Mouse (Mus musculus): ENCODE data around the gene Exoc1. TPM values are rescaled to one million over a fixed set of nuclear protein-coding genes. Genes with fewer than 3 reads are reported as not detected.

Gene Exoc1
- 10 to 100 TPM; 14.4 to 21.5 TPM for total RNA-seq (2021)
- long read RNA-seq, experiment 1, transcript Exoc1-201 (18 exons, 3,272 nt): major isoform, 12 of 22 reads
- long read RNA-seq, experiment 1, partial matches to known transcripts: 1 of 22 reads
- long read RNA-seq, experiment 1, other reads (novel, unspliced or antisense): 9 of 22 reads
- long read RNA-seq, experiment 2, transcript Exoc1-201 (18 exons, 3,272 nt): major isoform, 6 of 13 reads
- long read RNA-seq, experiment 2, partial matches to known transcripts: 0 of 13 reads
- long read RNA-seq, experiment 2, other reads (novel, unspliced or antisense): 5 of 13 reads

DNA sequence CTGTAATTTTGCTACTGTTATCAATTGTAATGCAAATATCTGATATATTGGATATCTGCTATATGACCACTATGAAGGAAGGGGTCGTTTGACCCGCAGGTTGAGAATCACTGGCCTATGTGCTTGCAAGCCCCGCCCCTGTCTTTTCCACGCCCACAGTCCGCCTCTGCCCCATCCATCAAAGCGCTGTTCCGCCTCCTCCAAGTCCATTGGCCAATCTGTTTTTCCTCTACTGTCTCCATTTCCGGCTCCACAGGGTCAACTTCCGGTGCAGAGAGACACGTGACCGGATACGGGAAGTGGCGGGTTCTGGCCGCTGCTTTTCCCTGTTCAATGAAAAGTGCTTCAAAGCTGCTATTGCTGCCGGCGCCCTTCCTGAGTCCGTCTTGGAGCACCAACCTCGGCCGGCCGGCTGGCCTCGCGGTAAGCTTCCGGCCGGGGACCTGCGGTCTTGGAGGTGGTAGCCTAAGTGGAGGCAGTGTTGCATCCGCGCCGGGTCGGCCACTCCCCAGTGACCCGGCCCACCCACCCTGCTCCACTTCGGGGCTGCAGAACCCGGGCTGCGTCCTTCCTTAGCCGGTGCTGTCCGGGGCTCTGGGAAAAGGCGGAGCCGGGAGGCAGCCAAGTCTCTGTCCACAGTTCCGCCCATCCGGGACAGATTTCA, at the start of gene Exoc1:
Exoc1 (plus strand) TSS at position 272 of the 664 bp plus-strand sequence.
- peak; percentile 90 for DNase-seq

DNA sequence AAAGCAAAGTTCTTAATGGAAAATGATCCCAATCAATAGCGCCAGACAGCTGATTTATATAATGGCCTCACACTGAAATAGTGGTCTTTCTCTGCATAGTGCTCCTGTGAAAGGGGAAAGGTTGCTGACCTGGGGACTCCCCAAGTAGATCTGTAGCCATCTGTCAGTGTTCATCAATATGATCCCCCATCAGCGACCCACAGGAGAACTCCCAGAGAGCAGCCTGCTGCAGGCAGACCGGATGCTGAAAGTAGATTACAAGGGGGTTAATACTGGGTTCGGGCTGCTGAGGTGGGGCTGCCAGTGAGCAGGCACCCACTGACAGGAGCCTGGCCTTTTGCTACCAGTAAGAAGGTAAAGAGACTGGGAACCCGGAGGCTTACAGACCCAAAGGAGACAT, 45.3 kb upstream of the Exoc1 start, which contains the start of gene Gm7271:
Gm7271 (plus strand) TSS at position 230 of the 400 bp plus-strand sequence.
- no peak for DNase-seq

- DNase-seq: no peak
Observed at GRCm38 (mm10) chr5:76495126-76495525, 34.0 kb upstream of the Exoc1 start.

DNA sequence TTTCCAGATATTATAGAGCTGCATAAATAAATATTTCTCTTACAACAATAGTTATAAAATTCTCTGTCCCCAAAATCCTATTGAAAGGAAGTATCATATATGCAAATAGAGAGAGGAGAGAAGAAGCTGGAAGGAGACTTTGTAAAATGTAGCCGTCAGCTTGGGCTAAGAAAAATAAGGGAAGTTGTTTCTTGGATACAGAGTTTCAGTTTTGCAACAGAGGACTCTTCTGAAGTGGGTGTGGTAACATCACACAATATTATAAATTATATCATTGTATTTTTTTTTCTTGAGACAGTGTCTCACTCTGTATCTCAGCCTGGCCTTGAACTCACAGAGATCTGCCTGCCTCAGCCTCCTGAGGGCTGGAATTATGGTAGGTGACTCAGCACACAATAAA, 6.7 kb upstream of the Exoc1 start:
- no peak for DNase-seq

DNA sequence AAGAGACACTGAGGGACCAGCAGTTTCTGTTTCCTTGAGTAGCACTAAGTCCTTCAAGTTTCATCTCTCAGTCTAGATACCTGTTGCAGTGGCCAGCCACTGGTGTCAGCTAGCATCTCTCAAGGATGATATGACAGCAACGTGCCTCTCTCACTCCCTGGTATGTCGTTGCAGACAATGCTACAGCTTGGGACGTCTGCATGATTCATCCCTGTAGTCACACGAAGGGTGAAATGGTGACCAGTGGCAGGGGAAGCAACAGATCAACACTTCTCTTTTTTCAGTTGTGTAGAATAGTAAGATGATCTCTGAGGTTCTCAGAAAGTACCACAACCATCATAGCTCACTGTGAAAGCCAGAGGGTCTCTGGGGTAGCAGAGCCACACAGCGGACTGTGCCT, 4.5 kb upstream of the Exoc1 start:
- no peak for DNase-seq

GRCm38 (mm10) chr5:76525066-76525465, 4.0 kb upstream of the Exoc1 start:
- no peak for DNase-seq

GRCm38 (mm10) chr5:76525829-76526228, 3.3 kb upstream of the Exoc1 start:
- DNase-seq: no peak

- DNase-seq: no peak
Observed at GRCm38 (mm10) chr5:76529704-76530066, 574 bp downstream of the Exoc1 start.

GRCm38 (mm10) chr5:76533186-76533585, 4.1 kb downstream of the Exoc1 start:
- DNase-seq: peak; percentile 14

DNA sequence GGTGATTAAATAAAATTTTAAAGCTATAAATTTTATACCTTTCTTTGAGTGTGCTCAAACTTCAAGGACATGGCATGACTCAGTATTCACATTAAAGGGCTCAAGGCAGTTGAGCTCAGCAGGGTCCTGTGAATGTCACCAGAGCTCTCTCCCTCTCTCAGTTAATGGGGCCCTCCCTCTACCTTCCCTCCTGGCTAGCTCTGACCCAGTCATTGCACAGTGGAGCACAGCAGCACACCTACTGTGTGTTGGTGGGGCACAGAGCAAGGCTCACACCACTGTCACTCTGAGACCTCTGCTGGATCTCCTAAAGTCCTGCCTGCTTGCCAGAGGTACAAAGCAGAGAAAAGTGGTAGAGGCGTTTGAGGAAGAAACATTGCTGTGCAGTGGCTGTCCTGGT, 7.1 kb downstream of the Exoc1 start:
- DNase-seq: no peak

DNA sequence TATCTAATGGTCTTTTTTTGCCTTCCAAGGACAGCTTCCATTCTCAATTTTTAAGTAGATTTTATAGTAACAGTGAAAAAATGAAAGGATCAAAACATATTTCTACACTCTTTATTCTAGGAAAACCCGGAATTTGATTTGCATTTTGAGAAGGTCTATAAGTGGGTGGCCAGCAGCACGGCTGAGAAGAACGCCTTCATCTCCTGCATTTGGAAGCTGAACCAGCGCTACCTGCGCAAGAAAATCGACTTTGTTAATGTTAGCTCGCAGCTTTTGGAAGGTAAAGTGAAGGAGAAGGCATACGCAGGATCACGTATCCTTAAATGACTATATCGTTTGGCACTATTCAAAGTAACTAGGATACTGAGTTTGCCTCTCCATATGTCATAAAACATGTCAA, 8.5 kb downstream of the Exoc1 start:
- no peak for DNase-seq

DNA sequence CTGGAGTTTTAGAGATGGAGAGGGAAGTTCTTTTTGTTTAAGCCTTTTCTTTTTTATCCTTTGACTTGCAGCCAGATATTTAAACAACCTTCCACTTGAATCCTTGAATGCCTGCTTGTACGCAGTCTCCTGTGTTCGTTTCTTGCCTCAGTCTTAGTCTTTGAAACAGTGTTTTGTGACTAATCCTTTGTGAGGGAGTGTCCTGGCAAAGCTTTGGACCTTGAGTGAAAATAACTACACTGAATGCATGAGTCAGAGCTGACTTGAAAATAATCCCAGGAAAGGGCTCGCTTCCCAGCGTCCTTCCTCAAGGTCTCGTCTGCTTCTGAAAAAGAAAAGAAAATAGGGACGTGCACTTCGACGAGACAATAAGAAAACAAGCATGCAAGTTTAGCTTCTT, 11.1 kb downstream of the Exoc1 start:
- DNase-seq: no peak

DNA sequence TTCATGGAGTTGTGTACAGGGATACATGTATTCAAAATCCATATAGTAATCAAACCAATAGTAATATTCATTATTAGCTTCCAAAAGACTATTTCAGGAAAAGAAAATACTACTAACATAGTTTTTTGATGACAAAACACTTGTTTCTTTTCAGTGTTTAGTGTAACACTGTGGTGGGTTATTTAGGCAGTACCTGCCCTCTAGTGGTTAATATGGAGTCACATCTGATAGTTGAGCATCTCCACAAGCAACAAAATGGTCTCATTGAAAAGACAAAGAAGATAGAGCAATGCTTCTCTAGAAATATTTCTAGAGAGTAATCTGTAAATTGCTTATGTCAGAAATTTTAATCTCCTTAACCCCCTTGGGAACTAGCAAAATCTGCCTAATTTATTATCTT, 11.7 kb downstream of the Exoc1 start:
- DNase-seq: no peak

DNA sequence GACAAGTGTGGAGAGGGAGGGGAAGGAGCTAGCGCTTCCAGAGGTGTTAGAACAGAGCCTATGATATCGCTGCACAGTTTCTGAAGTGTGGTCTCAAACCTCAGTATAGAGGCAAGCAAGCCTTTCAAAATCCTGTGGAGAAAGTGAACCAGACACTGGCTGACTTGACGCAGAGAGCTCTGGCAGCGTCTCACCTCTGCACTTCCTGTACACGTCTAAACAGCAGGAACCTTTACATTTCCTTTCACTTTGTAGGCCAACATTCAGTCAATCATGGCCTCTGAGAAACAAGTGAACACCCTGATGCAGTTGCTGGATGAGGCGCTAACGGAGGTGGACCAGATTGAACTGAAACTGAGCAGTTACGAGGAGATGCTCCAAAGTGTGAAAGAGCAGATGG, 14.1 kb downstream of the Exoc1 start:
- no peak for DNase-seq

GRCm38 (mm10) chr5:76550426-76550825, 21.3 kb downstream of the Exoc1 start:
- DNase-seq: no peak

DNA sequence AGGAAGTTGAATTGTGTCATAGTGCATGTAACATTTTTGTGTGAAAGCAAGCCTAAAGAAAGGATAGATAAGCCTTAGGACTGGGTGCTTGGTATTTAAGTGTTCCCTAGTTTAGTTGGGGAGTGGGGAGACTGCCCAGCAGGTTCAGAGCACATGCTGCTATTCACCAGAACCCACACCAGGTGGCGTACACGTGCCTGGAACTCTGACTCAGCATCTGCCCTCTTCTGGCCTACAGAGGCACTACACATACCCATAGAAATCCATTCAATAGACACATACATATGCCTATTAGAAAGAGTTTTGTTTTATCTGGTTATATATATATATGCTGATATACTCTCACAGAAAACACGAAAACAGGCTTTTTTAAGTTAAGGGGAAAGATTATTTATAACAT, 36.2 kb downstream of the Exoc1 start:
- peak; percentile 57 for DNase-seq

GRCm38 (mm10) chr5:76574251-76574650, 45.1 kb downstream of the Exoc1 start:
- no peak for DNase-seq

DNA sequence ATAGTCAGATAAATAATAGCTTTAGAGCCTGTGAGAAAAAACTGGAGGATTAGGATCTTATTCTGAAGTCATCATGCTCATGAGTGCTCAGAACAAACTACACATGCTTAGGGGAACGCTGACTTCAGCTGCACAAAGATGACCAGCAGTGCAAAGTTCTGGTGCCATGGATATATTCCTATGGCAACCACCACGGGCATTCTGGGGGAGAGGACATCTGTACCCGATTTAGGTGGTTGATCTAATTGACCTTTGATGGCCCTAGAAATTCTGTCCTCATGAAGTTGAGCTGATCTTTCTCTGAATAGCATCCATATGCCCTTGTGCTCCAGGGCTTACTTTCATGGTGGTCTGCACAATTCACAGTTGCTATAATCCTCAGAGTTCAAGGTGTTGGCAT, 47.9 kb downstream of the Exoc1 start:
- DNase-seq: no peak

DNA sequence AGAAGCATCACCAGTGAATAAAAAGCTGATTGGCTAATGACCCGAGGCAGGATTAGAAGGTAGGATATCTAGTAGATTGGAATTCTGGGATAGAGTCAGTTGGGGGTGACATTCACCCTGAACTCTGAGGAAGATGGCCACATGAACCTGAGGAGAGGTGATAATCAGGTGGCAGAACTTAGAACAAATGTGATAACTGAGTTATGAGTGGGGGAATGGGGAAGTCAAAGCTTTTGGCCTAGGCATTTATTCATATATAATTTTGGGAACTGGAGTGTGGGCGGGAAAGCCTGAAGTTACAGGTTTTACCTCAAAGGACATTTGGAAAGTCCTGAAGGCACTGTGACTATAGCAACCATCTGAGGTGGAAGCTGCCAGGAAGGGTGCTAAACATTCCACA, 56.3 kb downstream of the Exoc1 start:
- DNase-seq: no peak

DNA sequence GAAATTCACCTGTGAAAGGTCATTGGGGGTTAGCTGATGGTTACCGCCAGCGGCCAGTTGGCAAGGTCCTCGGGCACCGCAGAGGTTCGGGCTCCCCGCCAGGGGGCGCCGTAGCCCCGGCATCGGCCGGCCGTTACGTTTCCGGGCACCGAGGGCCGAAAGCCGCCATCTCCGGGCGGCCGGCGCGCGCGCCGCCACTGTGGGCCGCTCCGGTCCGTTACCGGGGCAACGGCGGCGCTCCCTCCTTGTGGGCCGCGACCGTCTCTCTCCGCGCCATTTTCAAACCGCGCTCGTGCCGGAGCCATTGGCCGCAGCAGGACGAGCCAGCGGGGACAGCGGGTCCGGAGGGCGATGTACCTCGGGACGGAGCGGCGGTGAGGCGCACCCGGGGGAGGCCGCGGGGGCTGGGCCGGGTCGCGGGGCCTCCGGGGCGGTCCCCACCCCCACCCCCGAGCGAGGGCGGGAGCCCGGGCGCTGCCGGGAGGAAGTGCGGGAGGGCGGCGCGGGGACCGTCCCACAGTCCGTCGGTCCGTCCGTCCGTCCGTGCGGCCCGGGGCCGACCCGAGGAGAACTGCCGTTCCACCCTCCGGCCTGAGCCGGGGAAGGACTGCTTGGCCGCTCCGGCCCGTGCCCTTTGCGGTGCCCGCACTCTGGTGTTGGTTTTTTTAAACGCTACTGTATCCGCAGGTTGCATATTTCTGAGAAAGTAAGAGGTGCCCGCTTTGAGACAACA, 59.6 kb downstream of the Exoc1 start, which contains the start of gene Cep135:
Cep135 (plus strand) TSS at position 148 of the 733 bp plus-strand sequence.
- DNase-seq: peak; percentile 97

GRCm38 (mm10) chr5:76589311-76589710, 60.2 kb downstream of the Exoc1 start:
- DNase-seq: no peak

- DNase-seq: no peak
Observed at GRCm38 (mm10) chr5:76590009-76590408, 60.9 kb downstream of the Exoc1 start.

DNA sequence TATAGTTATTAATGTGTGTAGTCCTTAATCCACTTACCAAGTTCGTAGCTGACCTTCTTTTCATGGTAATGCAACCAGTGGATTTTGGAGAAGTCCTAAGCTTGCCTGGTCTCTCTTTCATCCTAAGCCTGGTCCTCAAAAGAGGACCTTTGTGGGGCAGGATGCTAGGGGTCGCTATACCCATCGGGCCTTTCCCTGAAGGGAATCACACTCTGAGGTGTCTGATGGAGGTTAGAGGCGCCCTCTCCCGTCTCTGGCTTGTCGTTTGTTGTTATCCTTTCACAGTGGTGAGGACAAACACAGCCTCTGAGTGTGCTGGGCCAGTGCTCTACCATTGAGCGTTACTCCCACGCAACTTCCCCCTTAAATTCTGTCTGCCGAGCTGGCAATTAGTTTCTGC, 62.8 kb downstream of the Exoc1 start:
- no peak for DNase-seq
